Mouse (Mus musculus): ENCODE measurements around the gene 2210017I01Rik. TPM values are rescaled to one million over a fixed set of nuclear protein-coding genes. Genes with fewer than 3 reads are reported as not detected.

Gene 2210017I01Rik
- polyA plus RNA-seq (2016; fragmentation: Nextera tagmentation; extraction: Ambion mirVana) = not detected in 2 replicates

DNA sequence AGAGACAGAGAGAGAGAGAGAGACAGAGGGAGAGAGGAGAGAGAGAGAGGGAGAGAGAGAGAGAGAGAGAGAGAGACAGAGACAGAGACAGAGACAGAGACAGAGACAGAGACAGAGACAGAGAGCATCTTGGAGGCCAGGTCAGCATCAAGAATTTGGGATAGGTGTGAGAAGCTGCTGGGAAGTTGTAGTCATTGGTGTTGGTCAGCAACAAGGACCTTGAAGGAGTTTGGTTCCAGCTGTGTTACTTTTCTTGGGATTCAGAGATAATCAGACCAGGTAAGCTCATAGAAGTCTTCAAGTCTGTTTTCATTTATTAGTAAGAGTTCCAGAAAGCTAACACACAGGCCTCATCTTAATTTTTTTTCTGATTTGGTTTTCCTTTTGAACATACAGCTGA lies at the start of gene 2210017I01Rik:
Gene 2210017I01Rik (minus strand): TSS at position 101 of the 400 bp plus-strand sequence.
- Histone ChIP-seq H3K36me3 (no peaks in the 10 kb centered on the region), H3K4me1 (no peaks in the 10 kb centered on the region), H3K27me3 (ENCODE audit: low read depth, poor library complexity, severe bottlenecking) (no peaks in the 10 kb centered on the region), H3K4me3 (no peak within 1 kb of the TSS), H3K27ac (replicated peaks) (no peak within 1 kb of the TSS), H3K9me3 (replicated peaks) (no peaks in the 10 kb centered on the region)
- no peak for DNase-seq (ENCODE audit: low spot score)

DNA sequence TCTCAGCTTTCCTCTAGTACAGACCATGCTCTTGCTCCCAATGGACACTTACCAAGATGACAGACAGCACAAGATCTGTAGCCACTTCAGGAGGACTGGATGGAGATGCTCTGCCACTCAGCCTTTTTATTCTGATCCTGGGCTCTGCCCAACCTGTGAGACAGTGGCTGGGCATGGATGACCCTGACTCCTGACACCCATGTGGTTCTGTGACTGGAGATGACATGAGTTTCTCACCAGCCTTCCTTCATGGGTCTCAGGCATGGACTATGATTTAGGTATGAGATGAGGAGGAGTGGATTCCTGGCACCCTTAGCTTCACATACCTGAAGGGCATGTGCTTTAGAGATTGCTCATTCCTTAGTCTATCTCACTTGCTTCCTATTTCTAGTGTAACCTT lies 49.5 kb upstream of the 2210017I01Rik start, which contains the start of gene Lce1b:
Gene Lce1b (minus strand): TSS at position 101 of the 400 bp plus-strand sequence.
- H3K36me3 ChIP-seq = no peaks in the 10 kb centered on the region

DNA sequence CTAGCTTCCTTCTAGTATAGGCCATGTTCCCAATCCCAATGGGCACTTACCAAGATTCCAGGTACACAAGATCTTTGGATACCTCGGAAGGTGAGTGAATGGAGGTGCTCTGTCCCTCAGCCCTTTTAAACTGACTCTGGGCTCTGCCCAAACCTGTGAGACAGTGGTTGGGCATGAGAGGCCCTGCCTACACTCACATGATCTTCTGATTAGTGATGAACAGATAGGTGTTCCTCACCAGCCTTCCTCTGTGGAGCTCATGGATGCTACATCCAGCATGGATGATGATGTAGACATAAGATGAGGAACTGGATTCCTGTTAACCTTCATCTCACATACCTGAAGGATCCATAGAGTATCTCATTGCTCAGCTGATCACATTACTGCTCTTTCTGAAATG lies 40.9 kb upstream of the 2210017I01Rik start, which contains the start of gene Lce1a1:
Gene Lce1a1 (minus strand): TSS at position 101 of the 400 bp plus-strand sequence.
- Histone ChIP-seq H3K27ac (replicated peaks) (no peak within 1 kb of the TSS), H3K9me3 (replicated peaks) (no peaks in the 10 kb centered on the region), H3K36me3 (no peaks in the 10 kb centered on the region), H3K4me3 (no peak within 1 kb of the TSS), H3K27me3 (ENCODE audit: low read depth, poor library complexity, severe bottlenecking) (no peaks in the 10 kb centered on the region), H3K4me1 (no peaks in the 10 kb centered on the region)
- 82% methylated on average over 1 of the region's 1 CpGs for WGBS
- no peak for DNase-seq (ENCODE audit: low spot score)

More for the DNA sequence above, 49.5 kb upstream of the 2210017I01Rik start, which contains the start of gene Lce1b:
- no peaks in the 10 kb centered on the region for H3K4me1 ChIP-seq
- no peaks in the 10 kb centered on the region for H3K9me3 ChIP-seq (replicated peaks)
- H3K27me3 ChIP-seq (ENCODE audit: low read depth, poor library complexity, severe bottlenecking) = no peaks in the 10 kb centered on the region
- no peak within 1 kb of the TSS for H3K27ac ChIP-seq (replicated peaks)
- H3K4me3 ChIP-seq = no peak within 1 kb of the TSS
- no peak for DNase-seq (ENCODE audit: low spot score)

DNA sequence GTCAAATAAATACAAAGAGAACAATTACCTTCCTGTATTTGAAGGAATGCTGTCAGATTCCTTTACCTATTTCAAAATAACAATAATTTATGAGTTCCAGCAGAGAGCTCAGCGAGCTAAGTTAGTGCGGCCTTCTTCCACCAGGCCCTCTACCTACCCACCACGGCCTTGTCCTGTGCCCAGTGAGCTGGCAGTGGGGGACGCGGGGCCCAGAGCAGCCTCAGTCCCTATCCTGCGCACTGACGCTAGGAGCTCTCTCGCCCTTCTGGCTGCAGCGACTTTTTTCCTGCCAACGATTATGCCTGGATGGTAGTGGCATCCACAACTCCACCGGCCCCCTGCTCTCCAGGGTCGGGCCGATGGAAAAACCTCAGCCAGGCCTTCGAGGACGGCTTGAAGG lies 32.6 kb upstream of the 2210017I01Rik start:
- no peaks in the 10 kb centered on the region for H3K9me3 ChIP-seq (replicated peaks)
- H3K27me3 ChIP-seq (ENCODE audit: low read depth, poor library complexity, severe bottlenecking) = no peaks in the 10 kb centered on the region
- H3K4me1 ChIP-seq = no peaks in the 10 kb centered on the region
- no peak for DNase-seq (ENCODE audit: low spot score)
- WGBS = 92% methylated on average over 15 of the region's 15 CpGs
- H3K27ac ChIP-seq (replicated peaks) = no peak overlapping the region
- H3K4me3 ChIP-seq = no peak overlapping the region
- no peaks in the 10 kb centered on the region for H3K36me3 ChIP-seq

DNA sequence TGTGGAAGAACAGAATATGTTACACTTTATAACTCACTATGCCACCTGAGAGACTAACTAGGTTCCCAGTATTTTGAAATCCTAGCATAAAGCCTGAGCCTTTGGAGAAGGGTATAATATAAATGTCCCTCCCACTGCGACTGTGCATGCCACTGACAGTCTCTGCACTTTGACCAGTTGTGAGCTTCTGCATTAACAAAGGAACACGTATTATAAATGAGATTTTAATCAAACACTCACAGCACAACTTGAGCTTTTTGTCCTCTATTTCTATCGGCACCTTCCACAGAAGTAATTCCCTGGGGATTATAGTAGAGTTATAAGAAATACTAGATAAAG lies 31.3 kb upstream of the 2210017I01Rik start:
- DNase-seq (ENCODE audit: low spot score) = no peak
- Histone ChIP-seq H3K36me3 (no peaks in the 10 kb centered on the region), H3K27ac (replicated peaks) (no peak overlapping the region), H3K4me3 (no peak overlapping the region), H3K4me1 (no peaks in the 10 kb centered on the region), H3K27me3 (ENCODE audit: low read depth, poor library complexity, severe bottlenecking) (no peaks in the 10 kb centered on the region), H3K9me3 (replicated peaks) (no peaks in the 10 kb centered on the region)
- WGBS = 88% methylated on average over 3 of the region's 3 CpGs

DNA sequence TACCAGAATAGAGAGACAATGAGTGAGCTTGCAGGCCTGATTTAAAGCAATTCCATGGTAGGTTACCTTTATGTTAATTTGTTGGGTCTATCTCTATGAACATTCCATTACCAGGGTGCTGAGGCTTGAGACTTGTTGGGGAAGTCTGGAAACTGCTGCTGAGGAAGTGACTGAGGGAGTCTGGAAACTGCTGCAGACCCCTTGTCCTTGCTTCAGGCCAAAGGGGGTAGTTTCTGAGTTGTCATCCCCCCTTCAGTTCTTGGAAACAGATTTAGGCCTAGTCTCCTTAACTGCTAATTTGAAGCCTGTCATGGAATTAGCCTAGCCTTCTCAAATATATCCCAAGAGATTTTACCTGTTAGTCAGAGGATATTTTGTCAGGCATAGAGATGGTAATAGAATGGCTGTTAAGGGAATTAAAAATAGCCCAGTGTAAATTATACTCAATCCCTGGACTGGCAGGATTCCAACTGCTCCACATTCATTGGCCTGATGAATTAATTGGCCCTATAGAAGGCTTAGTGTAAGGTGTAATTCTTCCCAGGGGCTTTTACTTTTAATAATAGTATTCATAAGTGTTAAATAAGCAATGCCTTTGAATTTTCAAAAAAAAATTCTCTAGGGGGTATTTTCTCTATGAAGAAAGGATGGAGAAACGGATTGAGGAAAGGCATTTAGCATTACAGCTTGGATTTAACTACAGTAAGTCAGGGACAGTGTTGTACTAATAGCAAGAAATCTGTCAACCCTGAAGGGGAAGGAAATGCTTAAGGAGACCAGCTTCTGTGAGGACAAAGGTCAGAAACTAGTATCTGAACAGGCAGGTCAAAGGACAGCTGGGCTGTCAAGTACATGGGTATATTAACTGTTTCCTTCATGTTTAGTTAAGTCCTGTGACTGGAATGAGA lies 30.7 kb upstream of the 2210017I01Rik start:
- H3K36me3 ChIP-seq = no peaks in the 10 kb centered on the region
- no peak overlapping the region for H3K27ac ChIP-seq (replicated peaks)
- H3K4me3 ChIP-seq = no peak overlapping the region
- no peaks in the 10 kb centered on the region for H3K4me1 ChIP-seq
- no peaks in the 10 kb centered on the region for H3K9me3 ChIP-seq (replicated peaks)
- H3K27me3 ChIP-seq (ENCODE audit: low read depth, poor library complexity, severe bottlenecking) = no peaks in the 10 kb centered on the region
- no peak for DNase-seq (ENCODE audit: low spot score)
- 74% methylated on average over 1 of the region's 1 CpGs for WGBS

DNA sequence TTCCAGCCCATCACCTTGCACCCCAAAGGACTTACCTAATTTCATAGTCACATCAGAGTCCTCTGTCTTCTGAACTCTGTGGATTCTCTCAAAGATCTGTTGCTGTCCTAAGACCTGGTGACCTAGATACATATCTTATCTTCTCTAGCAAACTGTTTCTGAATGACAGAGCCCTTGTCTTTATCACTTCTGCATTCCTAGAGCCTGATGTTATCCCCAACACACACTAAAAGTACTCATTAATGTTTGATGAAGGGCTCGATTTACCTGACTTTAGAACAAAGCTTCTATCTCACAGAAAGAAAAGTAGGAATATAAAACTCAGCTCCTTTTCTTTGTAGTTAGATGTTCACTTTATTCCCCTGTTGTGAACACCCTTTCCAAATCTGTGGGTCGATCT lies 14.3 kb upstream of the 2210017I01Rik start, which contains the start of gene Lce6a:
Gene Lce6a (minus strand): TSS at position 101 of the 400 bp plus-strand sequence.
- no peak for DNase-seq (ENCODE audit: low spot score)
- H3K27ac ChIP-seq (replicated peaks) = no peak within 1 kb of the TSS
- H3K4me1 ChIP-seq = peaks cover 4% of the 10 kb centered on the region
- H3K9me3 ChIP-seq (replicated peaks) = no peaks in the 10 kb centered on the region
- 87% methylated on average over 2 of the region's 2 CpGs for WGBS
- H3K4me3 ChIP-seq = no peak within 1 kb of the TSS
- no peaks in the 10 kb centered on the region for H3K36me3 ChIP-seq
- H3K27me3 ChIP-seq (ENCODE audit: low read depth, poor library complexity, severe bottlenecking) = no peaks in the 10 kb centered on the region

DNA sequence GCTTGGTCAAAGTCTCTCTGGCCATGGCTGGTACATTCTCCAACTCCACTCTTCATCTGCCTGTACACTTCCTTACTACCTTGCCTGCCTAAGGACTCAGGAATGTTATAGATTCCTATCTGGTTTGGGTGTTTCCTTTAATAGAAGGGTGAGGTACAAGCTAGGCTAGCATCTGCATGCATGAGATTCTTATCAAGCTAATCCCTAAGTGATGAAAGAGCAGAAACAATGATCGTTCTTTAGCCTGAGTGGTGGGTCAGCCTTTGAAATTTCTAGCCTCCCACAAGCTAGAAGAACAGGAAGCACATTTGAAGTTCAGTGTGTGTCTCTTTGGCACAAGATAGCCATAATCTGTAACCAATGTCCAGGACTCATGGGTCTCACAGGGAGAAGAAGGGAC lies 2.5 kb upstream of the 2210017I01Rik start:
- Histone ChIP-seq H3K36me3 (no peaks in the 10 kb centered on the region), H3K9me3 (replicated peaks) (no peaks in the 10 kb centered on the region), H3K4me1 (no peaks in the 10 kb centered on the region), H3K4me3 (no peak overlapping the region), H3K27me3 (ENCODE audit: low read depth, poor library complexity, severe bottlenecking) (no peaks in the 10 kb centered on the region), H3K27ac (replicated peaks) (no peak overlapping the region)
- DNase-seq (ENCODE audit: low spot score) = no peak
- WGBS = 65% methylated on average over 1 of the region's 1 CpGs

DNA sequence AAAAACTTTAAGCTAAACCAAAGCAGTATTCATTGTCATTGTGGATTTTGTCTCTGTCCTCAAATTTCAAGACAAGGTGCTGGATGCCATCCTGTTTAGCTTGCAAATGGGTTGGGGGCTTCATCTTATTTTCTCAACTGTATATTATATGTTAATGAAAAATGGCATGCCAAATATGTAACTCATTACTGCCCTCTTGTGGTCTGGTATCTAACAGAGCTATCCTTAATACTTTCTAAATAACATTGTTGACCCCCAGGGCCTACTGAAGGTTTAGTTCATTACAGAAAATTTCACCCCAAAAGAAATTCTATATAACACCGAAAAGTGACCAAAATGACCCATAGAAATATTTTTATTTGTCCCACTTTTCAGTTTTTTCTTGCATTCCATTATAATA lies 5.1 kb downstream of the 2210017I01Rik start:
- no peak for DNase-seq (ENCODE audit: low spot score)
- peaks cover 8% of the 10 kb centered on the region; the same call in 1 of the 2 replicates for H3K9me3 ChIP-seq (replicated peaks)
- 50% methylated on average over 1 of the region's 1 CpGs for WGBS

DNA sequence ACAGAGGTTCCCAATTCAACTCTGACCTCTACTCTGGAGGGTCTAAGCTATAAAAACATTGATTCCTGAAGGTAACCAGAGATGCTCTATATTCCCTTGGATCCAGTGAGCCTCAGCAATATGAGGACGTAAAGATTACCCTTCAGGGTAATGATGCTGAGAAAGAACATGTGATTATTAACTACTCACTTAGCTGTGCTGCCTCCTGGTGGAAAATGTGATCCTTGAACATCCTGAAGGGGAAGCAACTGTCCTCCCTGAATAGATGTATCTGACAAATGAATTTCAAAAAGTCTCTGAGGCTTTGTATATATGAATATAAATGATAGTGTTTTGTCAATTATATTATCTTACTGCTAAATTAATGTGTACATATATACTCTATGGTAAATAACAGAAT lies 6.8 kb downstream of the 2210017I01Rik start:
- no peaks in the 10 kb centered on the region for H3K4me1 ChIP-seq
- 69% methylated on average over 1 of the region's 1 CpGs for WGBS
- no peaks in the 10 kb centered on the region for H3K36me3 ChIP-seq

More for the DNA sequence above, 5.1 kb downstream of the 2210017I01Rik start:
- H3K36me3 ChIP-seq = no peaks in the 10 kb centered on the region
- H3K27me3 ChIP-seq (ENCODE audit: low read depth, poor library complexity, severe bottlenecking) = no peaks in the 10 kb centered on the region
- no peaks in the 10 kb centered on the region for H3K4me1 ChIP-seq
- no peak overlapping the region for H3K4me3 ChIP-seq
- H3K27ac ChIP-seq (replicated peaks) = no peak overlapping the region

DNA sequence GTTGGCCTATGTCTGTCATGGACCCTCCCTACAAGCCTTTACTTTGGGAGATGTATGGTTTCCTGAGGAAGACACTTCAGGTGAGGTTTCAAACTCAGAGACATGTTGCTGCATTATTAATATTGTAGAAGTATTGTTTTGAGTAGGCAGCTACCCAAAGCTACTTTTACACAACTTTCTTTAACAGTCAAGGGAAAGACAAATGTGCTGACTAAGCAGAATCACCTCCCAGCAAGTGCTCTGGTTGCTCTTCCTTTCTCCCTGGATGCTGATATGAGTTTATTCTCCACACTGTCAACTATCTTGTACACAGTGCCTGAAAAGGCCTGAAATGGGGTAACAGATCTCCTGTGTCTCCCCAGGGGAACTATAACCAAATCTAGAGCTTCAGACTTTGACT lies 7.3 kb downstream of the 2210017I01Rik start:
- no peak for DNase-seq (ENCODE audit: low spot score)
- H3K27me3 ChIP-seq (ENCODE audit: low read depth, poor library complexity, severe bottlenecking) = no peaks in the 10 kb centered on the region
- H3K4me3 ChIP-seq = no peak overlapping the region
- peaks cover 8% of the 10 kb centered on the region; the same call in 1 of the 2 replicates for H3K9me3 ChIP-seq (replicated peaks)
- no peaks in the 10 kb centered on the region for H3K36me3 ChIP-seq
- no peaks in the 10 kb centered on the region for H3K4me1 ChIP-seq
- no peak overlapping the region for H3K27ac ChIP-seq (replicated peaks)

More for the DNA sequence above, 6.8 kb downstream of the 2210017I01Rik start:
- DNase-seq (ENCODE audit: low spot score) = no peak
- H3K4me3 ChIP-seq = no peak overlapping the region
- H3K9me3 ChIP-seq (replicated peaks) = peaks cover 8% of the 10 kb centered on the region; the same call in 1 of the 2 replicates
- no peak overlapping the region for H3K27ac ChIP-seq (replicated peaks)
- H3K27me3 ChIP-seq (ENCODE audit: low read depth, poor library complexity, severe bottlenecking) = no peaks in the 10 kb centered on the region

DNA sequence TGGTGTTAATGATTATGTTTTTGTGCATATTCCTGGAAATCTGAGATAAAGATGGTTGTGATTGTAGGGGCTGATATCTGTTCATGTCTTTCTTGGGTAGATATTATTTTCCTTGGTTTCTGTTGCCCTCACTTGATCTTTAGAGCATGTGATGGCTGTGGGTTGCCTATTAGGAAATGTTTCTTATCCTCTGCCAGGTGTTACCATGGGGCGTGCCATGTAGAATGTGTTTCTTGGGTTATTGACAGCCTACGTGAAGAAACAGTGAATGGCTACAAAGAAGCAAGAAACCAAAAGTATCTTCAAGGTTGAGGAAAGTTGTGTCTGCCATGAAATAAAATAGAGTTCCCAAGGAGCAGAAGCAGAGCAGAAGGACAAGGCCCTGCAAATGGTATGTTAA lies 8.9 kb downstream of the 2210017I01Rik start:
- H3K9me3 ChIP-seq (replicated peaks) = peaks cover 8% of the 10 kb centered on the region; the same call in 1 of the 2 replicates
- no peak overlapping the region for H3K4me3 ChIP-seq
- no peaks in the 10 kb centered on the region for H3K27me3 ChIP-seq (ENCODE audit: low read depth, poor library complexity, severe bottlenecking)
- H3K36me3 ChIP-seq = no peaks in the 10 kb centered on the region
- whole genome bisulfite sequencing = 92% methylated on average over 2 of the region's 2 CpGs
- no peak overlapping the region for H3K27ac ChIP-seq (replicated peaks)
- DNase-seq (ENCODE audit: low spot score) = no peak
- H3K4me1 ChIP-seq = no peaks in the 10 kb centered on the region

DNA sequence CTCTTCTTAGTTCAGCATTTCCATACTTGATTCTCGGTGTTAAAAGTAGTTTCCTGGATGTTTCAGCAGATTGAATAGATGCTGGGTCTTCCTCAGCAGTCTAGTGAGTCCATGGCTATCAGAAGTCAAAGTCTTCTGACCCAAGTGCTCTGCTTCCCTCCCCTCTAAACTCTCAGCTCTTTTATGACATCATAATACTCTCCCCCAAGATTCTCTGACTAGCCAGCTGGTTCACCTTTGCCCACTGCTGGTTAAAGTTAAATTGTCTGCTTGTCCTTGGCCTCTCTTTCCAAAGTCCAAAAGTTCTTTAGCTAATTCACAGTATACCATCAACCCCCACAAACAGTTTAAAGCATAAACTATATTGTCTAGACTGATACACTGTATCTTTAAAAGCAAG lies 18.4 kb downstream of the 2210017I01Rik start, which contains the start of gene Smcp:
Gene Smcp (minus strand): TSS at position 140 of the 400 bp plus-strand sequence.
- H3K9me3 ChIP-seq (replicated peaks) = no peaks in the 10 kb centered on the region
- no peak within 1 kb of the TSS for H3K4me3 ChIP-seq
- peaks cover 3% of the 10 kb centered on the region for H3K4me1 ChIP-seq
- no peak within 1 kb of the TSS for H3K27ac ChIP-seq (replicated peaks)
- no peaks in the 10 kb centered on the region for H3K36me3 ChIP-seq
- DNase-seq (ENCODE audit: low spot score) = no peak
- WGBS = 72% methylated on average over 1 of the region's 1 CpGs
- no peaks in the 10 kb centered on the region for H3K27me3 ChIP-seq (ENCODE audit: low read depth, poor library complexity, severe bottlenecking)
